Mouse (Mus musculus): ENCODE results near the gene Cpne5. TPM values are rescaled to one million over a fixed set of nuclear protein-coding genes. Genes with fewer than 3 reads are reported as not detected.

Cpne5 gene
- total and polyA plus RNA-seq, 3 experiments: 0.19 to 1.0 TPM; not detected in 1

DNA sequence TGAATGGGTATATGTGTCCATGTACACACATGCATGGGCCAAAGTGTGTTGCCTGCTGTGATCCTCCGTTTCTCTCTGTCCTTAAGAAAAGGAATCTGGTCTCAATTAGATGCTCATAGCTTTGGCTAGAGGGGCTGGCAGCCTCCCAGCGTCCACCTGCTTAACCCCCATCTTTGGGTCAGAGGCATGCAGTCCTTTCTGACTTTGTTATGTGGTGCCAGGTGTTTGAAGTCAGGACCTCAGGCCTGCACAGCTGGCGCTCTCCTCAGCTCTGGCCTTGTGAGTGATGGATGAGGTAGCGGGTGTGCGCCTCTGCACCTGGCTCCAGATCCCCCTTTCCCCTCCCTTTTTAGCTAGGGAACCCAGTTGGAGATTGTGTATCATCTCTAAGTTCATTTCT, 119.9 kb downstream of the Cpne5 start:
- no peaks in the 10 kb centered on the region for H3K9me3 ChIP-seq (replicated peaks; ENCODE audit: insufficient read depth, low read length)
- no peak overlapping the region for H3K9ac ChIP-seq (ENCODE audit: control insufficient read depth, low read depth, low read length, poor library complexity, severe bottlenecking)
- no peaks in the 10 kb centered on the region for H3K27me3 ChIP-seq (ENCODE audit: control insufficient read depth in 1 of 2, insufficient read depth in 2 of 2, low read length in 2 of 2)
- no peak overlapping the region for H3K27ac ChIP-seq (ENCODE audit: control insufficient read depth, low read depth, low read length)
- peaks cover 2 to 11% of the 10 kb centered on the region in 2 experiments; a peak in 3 of 4 replicates for H3K4me1 ChIP-seq (ENCODE audit: control insufficient read depth in 1 of 2, insufficient read depth in 2 of 2, low read length in 2 of 2)
- no peak for DNase-seq (ENCODE audit: low read depth, low spot score)
- TF ChIP-seq ZKSCAN1 (IDR thresholded peaks at IDR 0.05; ENCODE audit: low read depth, low read length) (no peak), ETS1 (IDR thresholded peaks at IDR 0.05; ENCODE audit: low read depth, low read length) (no peak), RAD21 (IDR thresholded peaks at IDR 0.05; ENCODE audit: low read depth, low read length) (no peak), CHD1 (IDR thresholded peaks at IDR 0.05; ENCODE audit: low read depth, low read length) (no peak), MXI1 (IDR thresholded peaks at IDR 0.05; ENCODE audit: low read depth, low read length) (no peak), UBTF (IDR thresholded peaks at IDR 0.05; ENCODE audit: borderline replicate concordance, insufficient read depth, low read depth, low read length) (no peak), KAT2A (conservative IDR thresholded peaks at IDR 0.05; ENCODE audit: low read depth, low read length) (no peak), POLR2AphosphoS5 (IDR thresholded peaks at IDR 0.05; ENCODE audit: borderline replicate concordance, low read depth, low read length) (no peak), NELFE (IDR thresholded peaks at IDR 0.05; ENCODE audit: low read depth, low read length) (no peak), MYB (IDR thresholded peaks at IDR 0.05; ENCODE audit: low read depth, low read length) (no peak), SMC3 (IDR thresholded peaks at IDR 0.05; ENCODE audit: low read depth, low read length) (no peak)
- no peaks in the 10 kb centered on the region; the same call in 1 of the 2 replicates for H3K79me2 ChIP-seq (ENCODE audit: control insufficient read depth, insufficient read depth, low read length, poor library complexity)
- no peaks in the 10 kb centered on the region for H3K36me3 ChIP-seq (ENCODE audit: control insufficient read depth in 1 of 2, insufficient read depth in 2 of 2, low read length in 2 of 2)
- H3K4me3 ChIP-seq (ENCODE audit: control insufficient read depth in 1 of 2, insufficient read depth in 1 of 2, low read depth in 2 of 2, low read length in 2 of 2): no peak overlapping the region

DNA sequence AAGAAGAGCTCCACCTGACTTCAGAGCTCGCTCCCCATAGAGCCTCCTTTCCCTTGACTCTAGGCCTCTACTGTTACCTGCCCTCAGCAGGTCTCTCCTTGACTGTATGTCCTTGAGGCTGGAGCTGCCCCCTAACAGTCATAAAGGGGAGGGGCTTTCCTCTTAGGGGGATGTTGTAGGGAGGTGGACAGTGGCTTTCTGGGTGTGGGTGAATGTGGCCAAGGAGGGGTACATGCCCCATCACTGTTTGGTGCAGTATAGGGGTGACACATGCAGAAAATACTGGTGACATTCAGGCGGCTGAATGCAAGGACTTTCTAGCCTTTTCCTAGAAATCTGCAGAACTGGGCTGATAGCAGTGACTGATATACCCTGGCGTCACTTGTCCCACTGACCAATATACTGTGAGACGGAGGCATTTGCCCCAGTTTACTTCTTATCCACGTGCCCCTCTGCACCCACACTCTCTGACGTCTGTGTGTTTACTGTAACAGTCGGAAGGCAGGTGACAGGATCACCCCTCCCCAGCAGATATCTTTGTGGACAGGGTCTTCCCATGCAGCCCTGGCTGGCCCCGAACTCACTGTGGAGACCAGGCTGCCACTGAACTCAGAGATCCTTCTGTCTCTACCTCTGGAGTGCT, 120.8 kb downstream of the Cpne5 start:
- no peak for DNase-seq (ENCODE audit: low read depth, low spot score)
- no peak for TF ChIP-seq MAX (IDR thresholded peaks at IDR 0.05; ENCODE audit: low read length)
- TF ChIP-seq EP300 (IDR thresholded peaks at IDR 0.05; ENCODE audit: low read depth in 1 of 2, low read length in 2 of 2): no peak
- TF ChIP-seq TAL1 (IDR thresholded peaks at IDR 0.05; ENCODE audit: low read length): no peak
- Histone ChIP-seq H3K27ac (ENCODE audit: control insufficient read depth, low read depth, low read length) (no peak overlapping the region), H3K4me3 (ENCODE audit: control insufficient read depth in 1 of 2, insufficient read depth in 1 of 2, low read depth in 2 of 2, low read length in 2 of 2) (no peak overlapping the region), H3K9ac (ENCODE audit: control insufficient read depth, low read depth, low read length, poor library complexity, severe bottlenecking) (no peak overlapping the region), H3K9me3 (replicated peaks; ENCODE audit: insufficient read depth, low read length) (no peaks in the 10 kb centered on the region), H3K27me3 (ENCODE audit: control insufficient read depth in 1 of 2, insufficient read depth in 2 of 2, low read length in 2 of 2) (no peaks in the 10 kb centered on the region), H3K36me3 (ENCODE audit: control insufficient read depth in 1 of 2, insufficient read depth in 2 of 2, low read length in 2 of 2) (peaks cover 0 to 2% of the 10 kb centered on the region in 2 experiments; a peak in 2 of 4 replicates), H3K79me2 (ENCODE audit: control insufficient read depth, insufficient read depth, low read length, poor library complexity) (no peaks in the 10 kb centered on the region; the same call in 1 of the 2 replicates), H3K4me1 (ENCODE audit: control insufficient read depth in 1 of 2, insufficient read depth in 2 of 2, low read length in 2 of 2) (peaks cover 2 to 10% of the 10 kb centered on the region in 2 experiments; a peak in 3 of 4 replicates)

DNA sequence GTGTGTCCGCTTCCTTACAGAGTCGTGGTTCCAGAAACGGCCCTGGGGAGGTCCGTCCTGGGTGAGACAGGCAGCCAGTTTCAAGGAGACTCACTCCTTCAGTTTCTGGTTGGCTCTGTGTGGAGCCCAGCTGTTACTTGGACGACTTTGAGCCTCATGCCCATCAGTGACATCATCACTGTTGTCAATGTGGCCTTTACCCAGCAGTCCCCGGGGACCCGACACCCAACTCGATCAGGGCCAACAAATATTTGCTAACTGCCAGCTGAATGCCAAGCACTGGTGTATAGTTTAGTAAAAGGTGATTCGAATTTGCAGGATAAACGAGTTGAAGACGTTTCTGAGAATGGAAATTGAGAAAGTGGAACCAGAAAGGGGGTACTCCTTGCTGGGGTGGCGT, 121.9 kb downstream of the Cpne5 start:
- no peak overlapping the region for H3K9ac ChIP-seq (ENCODE audit: control insufficient read depth, low read depth, low read length, poor library complexity, severe bottlenecking)
- peaks cover 2 to 16% of the 10 kb centered on the region in 2 experiments; a peak in 3 of 4 replicates for H3K4me1 ChIP-seq (ENCODE audit: control insufficient read depth in 1 of 2, insufficient read depth in 2 of 2, low read length in 2 of 2)
- peaks cover 0 to 7% of the 10 kb centered on the region in 2 experiments; a peak in 2 of 4 replicates for H3K36me3 ChIP-seq (ENCODE audit: control insufficient read depth in 1 of 2, insufficient read depth in 2 of 2, low read length in 2 of 2)
- DNase-seq (ENCODE audit: low read depth, low spot score): no peak
- H3K79me2 ChIP-seq (ENCODE audit: control insufficient read depth, insufficient read depth, low read length, poor library complexity): no peaks in the 10 kb centered on the region; the same call in 1 of the 2 replicates
- no peak overlapping the region for H3K27ac ChIP-seq (ENCODE audit: control insufficient read depth, low read depth, low read length)
- TF ChIP-seq TCF12 (IDR thresholded peaks at IDR 0.05; ENCODE audit: low read depth, low read length) (no peak), POLR2A (IDR thresholded peaks at IDR 0.05; ENCODE audit: control insufficient read depth in 1 of 2, insufficient read depth in 1 of 2, low read depth in 1 of 2, low read length in 2 of 2, poor library complexity in 1 of 2) (no peak)
- H3K4me3 ChIP-seq (ENCODE audit: control insufficient read depth in 1 of 2, insufficient read depth in 1 of 2, low read depth in 2 of 2, low read length in 2 of 2): no peak overlapping the region
- no peaks in the 10 kb centered on the region for H3K27me3 ChIP-seq (ENCODE audit: control insufficient read depth in 1 of 2, insufficient read depth in 2 of 2, low read length in 2 of 2)
- no peaks in the 10 kb centered on the region for H3K9me3 ChIP-seq (replicated peaks; ENCODE audit: insufficient read depth, low read length)
